Mouse (Mus musculus) layer of hippocampus, adult 18-20 months (tissue): ENCODE data around the gene Cep295. TPM values are rescaled to one million over a fixed set of nuclear protein-coding genes. Genes with fewer than 3 reads are reported as not detected.
"Not testable (repeated sequence)": the region's sequence is repeated elsewhere in the genome, so short reads cannot be mapped to it uniquely, and the experiment has no call there.

Experiments used
- DNase-seq, 2 experiments: peaks; one replicate each; pipeline ENCODE4 v3.0.0; 2022; ENCODE audit warnings: low spot score in 2 of 2
- total RNA-seq, 2 experiments: library from RNA; stranded (reverse); gene quantifications; 2 replicates each; pipeline ENCODE4 v1.2.3; 2021

Gene Cep295
- total RNA-seq, 2 experiments from 2014 or later = 18.5 to 21.1 TPM

DNA sequence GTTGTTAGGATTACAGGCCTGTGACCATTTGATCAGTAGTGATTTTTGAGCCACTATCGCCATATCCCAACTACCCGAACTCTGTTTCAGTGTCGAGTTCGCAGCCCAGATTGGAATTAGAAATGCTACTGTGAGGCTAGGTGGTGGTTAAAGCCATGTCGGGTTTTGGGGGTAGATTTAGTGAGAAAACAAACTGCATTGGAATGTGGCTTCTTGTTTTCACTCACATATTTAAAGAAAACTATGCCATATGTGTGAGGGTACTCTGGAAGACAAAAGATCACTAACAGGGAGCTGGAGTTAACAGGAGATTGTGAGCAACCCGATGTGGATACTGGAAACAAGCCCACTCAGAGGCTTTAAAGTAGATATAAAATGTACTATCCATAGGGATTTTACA lies 50.3 kb downstream of the Cep295 start:
- no peak for DNase-seq

DNA sequence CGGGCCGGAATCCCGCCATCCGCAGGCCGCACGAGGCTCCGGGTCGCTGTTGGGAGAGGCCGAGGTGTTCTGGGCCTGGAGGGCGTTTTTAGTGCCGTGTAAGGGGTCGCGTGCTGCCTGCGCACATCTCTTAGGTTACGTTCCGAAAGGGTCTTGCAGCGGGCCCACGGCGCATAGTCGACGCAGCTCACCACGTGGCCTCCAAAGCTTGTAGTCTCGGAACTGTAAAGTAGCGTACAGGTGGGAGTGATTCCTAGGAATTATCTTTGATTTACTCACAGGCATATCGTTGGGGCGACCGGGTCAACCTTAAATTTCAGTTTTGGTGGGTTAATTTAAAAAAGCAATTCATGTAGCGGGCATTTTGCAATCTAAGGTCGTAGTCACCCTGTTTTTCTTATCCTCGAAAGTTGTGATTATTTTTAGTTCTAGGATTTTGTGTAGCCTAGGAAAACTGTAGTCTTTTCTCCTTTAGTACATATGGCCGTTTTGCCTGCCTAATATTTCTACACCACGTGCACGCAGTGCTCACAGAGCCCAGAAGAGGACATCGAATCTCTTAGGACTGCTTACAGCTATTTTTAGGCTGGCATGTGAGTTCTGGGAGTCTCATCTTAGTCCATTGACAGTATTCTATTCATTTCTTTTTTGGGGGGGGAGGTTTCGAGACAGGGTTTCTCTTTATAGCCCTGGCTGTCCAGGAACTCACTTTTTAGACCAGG lies 51.0 kb downstream of the Cep295 start, which contains the start of gene 4931406C07Rik:
TSS of gene 4931406C07Rik (minus strand) at position 51 of the 722 bp plus-strand sequence.
- DNase-seq = peak in 1 of 2 experiments; percentile 48

DNA sequence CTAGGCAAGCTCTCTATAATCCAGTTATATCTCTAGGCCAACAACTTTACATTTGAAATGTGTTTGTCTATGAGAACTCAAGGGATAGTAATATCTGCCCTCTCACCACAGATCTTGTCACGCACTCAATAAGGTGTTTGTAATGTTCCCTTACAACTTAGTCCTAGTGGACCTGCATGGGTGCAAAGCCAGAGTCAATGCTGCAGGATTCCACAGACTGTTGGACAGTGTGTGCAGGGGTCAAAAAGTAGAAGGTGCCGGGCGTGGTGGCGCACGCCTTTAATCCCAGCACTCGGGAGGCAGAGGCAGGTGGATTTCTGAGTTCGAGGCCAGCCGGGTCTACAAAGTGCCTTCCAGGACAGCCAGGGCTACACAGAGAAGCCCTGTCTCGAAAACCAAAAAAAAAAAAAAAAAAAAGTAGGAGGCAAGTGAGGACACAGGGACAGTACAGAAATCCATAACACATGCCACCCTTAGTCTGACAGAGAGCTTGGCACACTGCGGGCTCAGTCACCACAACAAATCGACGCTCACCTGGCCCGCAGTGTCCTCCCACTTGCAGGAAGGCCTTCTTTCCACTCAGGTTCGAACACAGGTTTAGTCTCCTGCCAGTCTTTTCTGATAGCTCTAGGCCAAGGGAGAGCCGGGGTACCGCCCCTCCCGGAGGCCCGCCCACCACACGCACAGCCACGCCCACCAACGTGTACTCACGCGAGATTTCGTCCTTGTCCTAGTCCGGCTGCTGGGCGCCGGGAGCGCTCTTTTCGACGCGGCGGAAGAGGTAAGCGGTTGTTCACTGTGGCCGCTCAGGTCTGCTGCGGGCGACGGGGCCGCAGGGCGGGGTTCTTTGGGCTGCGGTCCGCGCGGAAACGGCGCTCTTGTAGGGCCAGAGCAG lies 51.8 kb downstream of the Cep295 start, which contains the start of gene Taf1d:
TSS of gene Taf1d (plus strand) at position 712 of the 895 bp plus-strand sequence.
- peak; percentile 92 to 96 for DNase-seq

DNA sequence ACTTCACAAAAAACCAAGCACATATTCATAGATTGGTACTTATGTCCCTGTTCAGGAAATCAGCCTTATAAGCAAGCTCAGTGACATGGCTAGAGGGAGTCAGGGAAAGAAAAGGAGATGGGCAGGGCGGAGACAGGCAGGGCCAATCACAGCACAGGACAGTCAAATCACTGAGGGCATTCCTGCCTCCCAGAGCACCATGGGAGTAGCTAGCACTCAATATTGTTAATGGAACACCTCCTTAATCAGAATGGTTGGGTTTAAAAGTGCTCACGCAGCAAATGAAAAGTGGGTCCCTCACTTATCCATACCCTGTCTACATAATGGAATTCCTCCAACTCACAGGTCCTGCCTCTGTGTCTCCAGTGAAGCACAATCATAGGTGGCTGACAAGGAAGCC lies 54.7 kb downstream of the Cep295 start:
- DNase-seq = no peak

GRCm38 (mm10) chr9:15302006-15302405 lies 55.6 kb downstream of the Cep295 start:
- not testable (repeated sequence) for DNase-seq

DNA sequence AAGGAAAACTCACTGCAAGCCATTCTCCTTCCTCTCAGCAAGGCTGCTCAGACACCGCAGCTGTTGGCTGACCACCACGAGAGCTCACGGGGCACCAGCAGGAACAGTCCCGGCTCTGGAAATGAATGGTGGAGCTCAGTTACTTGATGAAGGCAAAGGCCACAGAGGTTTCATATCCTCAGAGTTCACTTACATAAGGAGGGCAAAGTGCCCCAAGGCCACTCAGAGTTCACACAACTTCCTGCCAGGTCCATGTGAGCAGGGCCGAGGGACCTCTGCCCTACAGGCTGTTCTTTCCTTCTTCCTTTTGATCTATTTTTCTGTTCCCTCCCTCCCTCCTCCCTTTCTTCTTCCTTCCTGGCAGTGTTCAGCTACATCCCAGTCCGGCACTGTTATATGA lies 56.2 kb downstream of the Cep295 start:
- DNase-seq = no peak

DNA sequence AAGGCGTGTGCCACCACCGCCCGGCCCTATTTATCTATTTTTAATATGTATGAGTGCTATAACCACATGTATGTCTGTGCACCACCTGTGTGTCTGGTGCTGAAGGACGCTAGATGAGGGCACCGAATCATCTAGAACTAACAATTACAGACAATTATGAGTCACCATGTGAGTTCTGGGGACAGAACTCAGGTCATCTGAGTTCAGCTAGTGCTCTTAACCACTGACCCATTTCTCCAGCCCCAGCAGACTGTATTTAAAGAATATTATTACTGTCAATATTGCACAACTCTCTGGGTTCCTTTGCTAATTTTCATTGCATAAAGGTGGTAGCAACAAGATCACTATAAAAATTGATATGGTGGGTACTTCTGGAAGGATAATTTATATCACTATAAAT lies 57.5 kb downstream of the Cep295 start:
- no peak for DNase-seq

GRCm38 (mm10) chr9:15298451-15298850 lies 59.1 kb downstream of the Cep295 start:
- no peak for DNase-seq

DNA sequence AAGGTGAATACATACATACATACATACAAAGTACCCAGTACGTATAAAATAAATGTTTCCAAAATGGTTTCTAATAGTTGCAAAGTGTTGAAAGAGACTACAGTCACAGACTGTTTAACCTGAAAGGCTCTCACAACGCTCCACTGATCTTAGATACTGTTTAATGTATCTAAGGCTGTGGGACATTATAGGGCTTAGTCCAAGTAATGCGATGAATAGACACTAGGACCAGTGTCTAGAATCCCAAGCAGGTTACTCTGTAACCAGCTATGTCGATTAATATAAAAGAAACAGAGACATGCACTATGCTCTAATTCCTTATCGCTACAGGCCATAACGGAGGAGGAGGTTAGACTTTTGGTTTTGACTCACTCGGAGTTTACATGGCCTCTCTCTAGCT lies 60.5 kb downstream of the Cep295 start:
- no peak for DNase-seq

DNA sequence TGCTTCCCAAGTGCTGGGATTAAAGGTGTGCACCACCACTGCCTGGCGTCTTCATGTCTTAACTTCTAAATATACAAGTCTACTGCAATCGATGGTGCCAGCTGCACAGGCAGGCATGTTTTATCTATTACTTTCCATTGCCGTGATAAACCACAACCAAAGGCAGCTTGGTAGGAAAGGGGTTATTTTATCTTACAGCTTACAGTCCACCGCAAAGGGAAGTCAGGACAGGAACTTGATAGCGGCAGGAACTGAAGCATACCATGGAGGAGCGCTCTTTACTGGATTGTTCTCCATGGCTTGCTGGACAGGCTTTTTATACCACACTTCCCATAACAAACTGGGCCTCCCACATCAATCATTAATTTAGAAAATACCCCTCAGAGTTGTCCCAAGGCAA lies 68.3 kb downstream of the Cep295 start:
- no peak for DNase-seq

GRCm38 (mm10) chr9:15288402-15288801 lies 69.2 kb downstream of the Cep295 start:
- no peak for DNase-seq

GRCm38 (mm10) chr9:15287846-15288245 lies 69.7 kb downstream of the Cep295 start:
- no peak for DNase-seq

DNA sequence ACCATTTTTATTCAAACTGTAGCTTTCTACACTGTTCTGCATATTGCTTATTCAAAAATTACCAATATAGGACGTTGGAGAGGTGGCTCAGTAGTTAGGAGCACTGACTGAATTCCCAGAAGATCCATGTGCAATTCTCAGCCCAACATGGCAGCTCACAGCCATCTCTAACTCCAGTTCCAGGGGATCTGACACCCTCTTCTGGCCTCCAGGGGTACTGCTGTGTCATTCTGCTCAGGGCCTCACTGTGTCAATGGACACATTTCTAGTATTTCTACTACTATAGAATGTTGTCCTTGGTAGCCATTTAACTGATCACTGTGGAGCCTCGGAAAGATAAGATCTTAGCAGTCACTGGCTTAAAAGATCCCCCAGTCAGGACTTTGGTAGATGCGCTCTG lies 72.1 kb downstream of the Cep295 start:
- DNase-seq = no peak

DNA sequence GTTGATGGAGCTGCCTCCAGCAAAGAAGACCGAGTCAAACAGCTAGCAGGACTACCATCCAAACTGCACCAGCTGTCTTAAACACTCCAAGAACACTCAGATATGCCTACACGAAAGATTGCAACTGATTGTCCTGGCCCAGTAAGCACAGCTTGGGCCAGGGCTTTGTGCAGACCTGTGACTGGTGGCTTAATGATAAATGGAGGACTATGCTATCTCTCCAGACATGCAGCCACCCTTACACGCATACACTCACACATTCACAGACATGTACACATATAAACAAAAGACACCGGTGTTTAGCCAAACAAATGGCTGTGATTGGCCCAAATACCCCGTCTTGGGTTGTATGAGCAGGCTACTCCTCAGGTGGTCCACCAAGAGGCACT lies 77.1 kb downstream of the Cep295 start:
- DNase-seq = no peak

DNA sequence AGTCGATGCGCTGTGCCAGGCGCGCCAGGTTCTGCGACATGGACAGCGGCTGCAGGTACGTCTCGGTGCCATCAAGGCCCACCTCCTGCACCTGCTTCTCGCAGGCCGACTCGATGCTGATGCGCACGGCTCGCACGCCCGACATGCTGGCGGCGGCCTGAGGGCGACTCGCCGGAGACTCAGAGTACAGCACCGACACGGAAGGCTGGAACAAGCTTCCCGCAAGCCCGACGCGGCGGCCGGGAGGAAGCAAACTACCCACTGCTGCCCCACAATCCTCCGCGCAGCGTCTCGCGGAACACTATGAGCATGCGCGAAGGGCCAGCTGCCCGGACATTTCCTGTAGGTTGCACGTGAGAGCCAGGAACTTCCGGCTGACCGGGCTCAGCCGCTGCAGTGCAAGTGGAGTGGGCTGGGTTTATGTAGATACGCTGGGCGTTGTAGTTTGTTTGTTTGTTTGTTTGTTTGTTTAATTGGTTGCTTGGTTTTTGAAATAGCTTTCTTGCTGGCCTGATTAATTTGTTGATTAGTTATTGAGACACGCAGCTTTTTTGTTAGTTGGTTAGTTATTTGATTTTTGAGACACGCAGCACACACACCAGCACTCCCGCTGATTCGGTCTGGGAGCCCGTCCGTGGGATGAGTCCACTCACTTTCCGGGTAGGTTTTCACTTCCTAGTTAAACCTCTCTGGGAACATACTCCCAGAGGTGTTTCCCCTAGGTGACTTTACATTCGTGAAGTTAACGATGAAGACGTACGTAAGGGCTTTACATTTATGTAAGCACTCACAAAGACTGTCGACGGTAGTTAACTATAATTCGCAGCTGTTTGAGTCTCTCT lies 77.7 kb downstream of the Cep295 start, which contains the start of gene Med17:
TSS of gene Med17 (minus strand) at position 283 of the 842 bp plus-strand sequence.
- DNase-seq = peak; percentile 91 to 97

DNA sequence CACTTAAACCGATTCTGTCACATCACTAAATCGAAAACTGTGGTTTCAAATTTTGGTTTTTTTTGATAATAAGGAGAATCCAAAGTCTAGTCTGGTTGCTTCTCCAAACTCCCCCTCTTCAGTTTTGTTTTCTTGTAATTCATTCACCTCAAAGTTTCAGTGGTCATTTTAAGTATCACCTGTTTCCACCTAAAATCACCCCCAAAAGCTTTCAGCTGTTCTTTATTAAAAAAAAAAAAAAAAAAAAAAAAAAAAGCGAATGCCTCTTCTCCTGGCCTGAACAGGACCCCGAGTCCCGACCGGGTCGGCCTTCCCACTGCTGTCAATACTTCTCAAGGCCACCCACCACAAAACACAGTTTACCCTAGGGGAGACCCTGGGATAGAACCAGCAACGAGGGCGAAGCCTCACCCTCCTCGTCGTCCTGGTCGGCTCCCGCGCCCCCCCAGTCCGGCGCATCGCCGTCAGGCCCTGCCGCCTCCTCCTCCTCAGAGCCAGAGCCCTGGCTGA lies 78.4 kb downstream of the Cep295 start:
- DNase-seq = no peak

DNA sequence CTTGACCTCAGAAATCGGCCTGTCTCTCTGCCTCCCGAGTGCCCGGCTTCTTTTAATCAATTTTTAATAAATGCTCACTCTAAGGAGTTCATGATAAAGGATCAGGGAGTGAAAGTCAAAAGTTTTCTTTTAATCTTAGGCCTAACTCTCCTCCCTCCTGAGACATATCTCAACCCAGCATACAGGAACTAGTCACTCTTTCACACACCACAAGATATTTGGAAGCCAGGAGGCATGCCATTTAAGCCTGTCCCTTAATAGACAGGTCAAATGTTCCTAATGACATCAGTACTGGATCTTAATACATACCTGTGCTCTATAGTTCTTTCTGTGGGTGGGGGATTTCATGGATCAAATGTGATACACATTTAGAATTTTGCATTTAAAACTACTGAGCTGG lies 79.2 kb downstream of the Cep295 start:
- no peak for DNase-seq

DNA sequence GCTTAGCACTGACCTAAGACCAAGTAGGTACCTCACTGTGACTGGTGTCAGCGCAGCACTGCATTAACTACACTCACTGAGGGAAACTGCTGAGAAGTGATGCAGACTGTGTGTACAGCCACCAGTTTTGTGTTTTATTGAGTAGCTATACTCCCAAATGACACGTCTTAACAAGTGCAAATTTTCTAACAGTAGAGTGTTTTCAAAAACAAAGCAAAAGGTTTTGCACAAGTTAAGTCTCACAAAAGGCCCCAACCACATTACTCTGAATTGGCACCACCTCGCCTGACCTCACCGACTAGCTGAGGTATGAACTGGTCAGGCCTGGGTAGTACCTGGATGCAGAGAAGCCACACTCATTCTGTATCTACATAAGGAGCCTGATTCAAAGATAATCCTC lies 80.7 kb downstream of the Cep295 start:
- DNase-seq = no peak

- no peak for DNase-seq
Measured at GRCm38 (mm10) chr9:15273981-15274380, 83.6 kb downstream of the Cep295 start.
